Mouse (Mus musculus) common myeloid progenitor, adult 5-6 weeks (primary cell): Measurements from ENCODE around the gene Ms4a4a. TPM values are rescaled to one million over a fixed set of nuclear protein-coding genes. Genes with fewer than 3 reads are reported as not detected.
"Not testable (repeated sequence)": the region's sequence is repeated elsewhere in the genome, so short reads cannot be mapped to it uniquely, and the experiment has no call there.

Experiments
- ATAC-seq: replicated peaks from 2 replicates; pipeline ENCODE4 v1.8.0; 2016; ENCODE audit warnings: low read depth, mild to moderate bottlenecking, moderate TSS enrichment, inconsistent platforms; ENCODE audit not compliant: poor library complexity, severe bottlenecking
- total RNA-seq: library from RNA; stranded (forward); fragments of 200-1000, 187-1606 nt; gene quantifications from 2 replicates; pipeline ENCODE4 v1.2.3, GENCODE M21; 2017

Gene Ms4a4a
- total RNA-seq, 1 experiment from 2014 or later: not detected

DNA sequence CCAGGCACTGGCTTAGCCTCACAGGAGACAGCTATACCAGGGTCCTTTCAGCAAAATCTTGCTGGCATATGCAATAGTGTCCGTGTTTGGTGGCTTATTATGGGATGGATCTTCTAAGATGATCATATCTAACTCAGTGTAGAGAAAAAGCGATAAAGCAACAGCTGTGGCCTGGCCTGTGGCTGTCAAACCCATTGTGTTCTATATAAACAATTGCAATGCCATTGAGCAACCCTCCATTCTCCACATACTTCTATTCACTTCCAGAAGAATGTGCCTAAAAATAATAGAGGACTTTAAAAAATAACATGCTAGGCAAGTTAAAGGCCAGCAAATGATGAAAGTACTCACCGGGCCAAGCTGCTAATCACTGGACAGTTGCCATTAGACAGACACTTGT, 40.3 kb downstream of the Ms4a4a start:
- no peak for ATAC-seq

DNA sequence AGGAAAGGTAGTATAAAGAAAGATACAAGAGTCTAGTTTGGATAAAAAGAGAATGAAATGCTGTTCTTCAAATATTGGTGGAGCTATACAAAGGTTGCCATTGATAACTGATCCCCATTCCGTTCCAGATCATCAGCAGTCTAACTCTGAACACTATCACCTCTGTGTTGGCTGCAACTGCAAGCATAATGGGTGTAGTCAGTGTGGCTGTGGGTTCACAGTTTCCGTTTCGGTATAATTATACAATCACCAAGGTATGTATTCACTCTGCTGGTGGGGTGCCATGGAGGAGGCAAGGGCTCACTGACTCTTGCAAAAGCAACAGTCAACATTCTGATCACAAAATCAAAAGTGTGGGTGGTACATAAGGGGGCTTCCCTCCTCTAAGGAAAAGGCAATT, 43.5 kb downstream of the Ms4a4a start:
- ATAC-seq: not testable (repeated sequence)

DNA sequence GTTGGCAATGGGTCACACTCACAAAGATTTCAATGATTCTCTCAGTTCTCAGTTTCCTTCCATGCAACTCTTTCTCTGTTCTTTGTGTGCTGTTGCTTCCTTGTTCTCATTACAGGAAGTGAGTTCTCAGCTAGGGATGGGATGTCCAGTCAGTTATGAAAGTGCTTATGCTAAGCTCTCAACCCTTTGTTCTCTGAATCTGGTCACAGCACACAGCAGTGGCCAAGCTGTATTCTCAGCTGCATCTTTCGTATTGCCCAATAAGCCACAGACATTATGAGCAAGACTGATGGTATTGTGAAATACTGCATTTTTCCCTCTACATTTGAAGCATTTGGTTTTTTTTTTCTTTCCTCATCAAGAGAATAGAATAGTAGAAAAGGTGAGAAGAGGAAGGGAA, 55.9 kb downstream of the Ms4a4a start:
- peak; percentile 99 for ATAC-seq

DNA sequence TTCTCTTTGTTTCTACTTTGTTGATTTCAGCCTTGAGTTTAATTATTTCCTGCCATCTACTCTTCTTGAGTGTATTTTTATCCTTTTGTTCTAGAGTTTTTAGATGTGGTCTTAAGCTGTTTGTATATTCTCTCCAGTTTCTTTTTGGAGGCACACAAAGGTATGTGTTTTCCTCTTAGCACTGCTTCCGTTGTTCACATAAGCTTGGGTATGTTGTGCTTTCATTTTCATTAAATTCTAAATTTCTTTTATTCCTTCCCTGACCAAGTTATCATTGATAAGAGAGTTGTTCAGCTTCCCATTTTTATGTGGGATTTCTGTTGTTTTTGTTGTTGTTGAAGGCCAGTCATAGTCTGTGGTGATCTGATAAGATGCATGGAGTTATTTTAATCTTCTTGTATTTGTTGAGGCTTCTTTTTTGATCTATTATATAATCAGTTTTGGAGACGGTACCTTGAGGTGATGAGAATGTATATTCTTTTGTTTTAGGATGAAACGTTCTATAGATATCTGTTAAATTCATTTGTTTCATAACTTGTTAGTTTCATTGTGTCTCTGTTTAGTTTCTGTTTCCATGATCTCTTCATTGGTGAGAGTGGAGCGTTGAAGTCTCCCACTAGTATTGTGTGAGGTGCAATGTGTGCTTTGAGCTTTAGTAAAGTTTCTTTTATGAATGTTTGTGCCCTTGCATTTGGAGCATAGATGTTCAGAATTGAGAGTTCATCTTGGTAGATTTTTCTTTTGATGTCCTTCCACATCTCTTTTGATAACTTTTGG, 59.9 kb downstream of the Ms4a4a start:
- ATAC-seq: no peak

Other genes starting within 250 kb of the Ms4a4a start
- gene 1700017D01Rik, start 244.6 kb upstream of the Ms4a4a start, total RNA-seq: not detected in 2 replicates
- gene 1700025F22Rik, start 210.2 kb upstream of the Ms4a4a start, total RNA-seq: not detected in 2 replicates
- gene Ms4a13, start 178.8 kb upstream of the Ms4a4a start, total RNA-seq: not detected in 2 replicates
- not detected in 2 replicates for gene Ms4a12, start 143.1 kb upstream of the Ms4a4a start, total RNA-seq
- not detected in 2 replicates for gene Ms4a1, start 109.3 kb upstream of the Ms4a4a start, total RNA-seq
- gene Ms4a5, start 91.7 kb upstream of the Ms4a4a start, total RNA-seq: not detected in 2 replicates
- gene Ms4a14, start 61.1 kb upstream of the Ms4a4a start, total RNA-seq: not detected in 2 replicates
- 0.09 TPM in 1 of 2 replicates, not detected in the other for gene Ms4a7, start 39.4 kb upstream of the Ms4a4a start, total RNA-seq
- 7.3 and 25.8 TPM in 2 replicates for gene Ms4a4c, start 29.2 kb downstream of the Ms4a4a start, total RNA-seq
- 3.1 and 10.3 TPM in 2 replicates for gene Ms4a4b, start 68.0 kb downstream of the Ms4a4a start, total RNA-seq
- 108 and 113 TPM in 2 replicates for gene Ms4a6c, start 93.8 kb downstream of the Ms4a4a start, total RNA-seq
- gene Gm8369, start 110.4 kb downstream of the Ms4a4a start, total RNA-seq: 1.7 and 2.1 TPM in 2 replicates
- gene Ms4a6b, start 141.0 kb downstream of the Ms4a4a start, total RNA-seq: 13.9 and 26.6 TPM in 2 replicates
- gene Ms4a4d, start 161.3 kb downstream of the Ms4a4a start, total RNA-seq: not detected in 2 replicates
- 0.82 TPM in 1 of 2 replicates, not detected in the other for gene Ms4a6d, start 229.3 kb downstream of the Ms4a4a start, total RNA-seq
- 54.6 and 59.7 TPM in 2 replicates for gene Ms4a2, start 248.2 kb downstream of the Ms4a4a start, total RNA-seq